Mouse (Mus musculus) hindbrain, postnatal 0 days (tissue): Measurements from ENCODE around the gene Ubb. TPM values are rescaled to one million over a fixed set of nuclear protein-coding genes. Genes with fewer than 3 reads are reported as not detected.

ENCODE experiments used
- ATAC-seq: fragments of 200-750 bp; cut with Nextera tagmentation; 2 replicates; pipeline ENCODE4 v1.8.0; 2017; ENCODE audit warnings: mild to moderate bottlenecking, moderate TSS enrichment, moderate library complexity
- DNase-seq: peaks from one replicate; pipeline ENCODE4 v3.0.0-alpha.2; 2015; ENCODE audit warnings: low spot score
- H3K27ac ChIP-seq: fragments of 300-500 bp; sonication (generic); 2 replicates; pipeline ENCODE4 v1.5.1; 2014; ENCODE audit warnings: mild to moderate bottlenecking
- H3K27me3 ChIP-seq: fragments of 300-500 bp; sonication (generic); 2 replicates; pipeline ENCODE4 v1.6.1; 2014; ENCODE audit warnings: low read length, mixed read lengths; ENCODE audit not compliant: insufficient read depth
- H3K36me3 ChIP-seq: fragments of 300-500 bp; sonication (generic); 2 replicates; pipeline ENCODE4 v1.6.1; 2014; ENCODE audit warnings: low read length, mixed read lengths; ENCODE audit not compliant: insufficient read depth
- H3K4me1 ChIP-seq: fragments of 300-500 bp; sonication (generic); 2 replicates; pipeline ENCODE4 v1.6.1; 2014; ENCODE audit warnings: antibody characterized with exemption, low read length, mixed read lengths; ENCODE audit not compliant: insufficient read depth
- H3K4me2 ChIP-seq: fragments of 300-500 bp; sonication (generic); 2 replicates; pipeline ENCODE4 v1.6.1; 2014; ENCODE audit warnings: low read depth, mild to moderate bottlenecking, low read length, moderate library complexity, mixed read lengths
- H3K4me3 ChIP-seq: fragments of 300-500 bp; sonication (generic); 2 replicates; pipeline ENCODE4 v1.5.1; 2014; ENCODE audit warnings: low read length
- H3K9ac ChIP-seq: fragments of 300-500 bp; sonication (generic); replicated peaks from 2 replicates; pipeline ENCODE4 v1.6.1; 2014; ENCODE audit warnings: mild to moderate bottlenecking, low read length, moderate library complexity, mixed read lengths
- H3K9me3 ChIP-seq: fragments of 300-500 bp; sonication (generic); 2 replicates; pipeline ENCODE4 v1.6.1; 2016; ENCODE audit warnings: low read length, mixed read lengths
- CTCF ChIP-seq: IDR thresholded peaks from 2 replicates; pipeline ENCODE4 v1.5.1; 2016; ENCODE audit warnings: antibody characterized with exemption, control low read depth, low read depth
- WGBS: fragments of 180-500 bp; shearing (Covaris S2); extraction: QIAGEN DNeasy Blood & Tissue Kit; methylation state at CpG from one replicate; pipeline ENCODE4 v1.1.7; 2014; 5-methylcytosine and 5-hydroxymethylcytosine counted together
- polyA plus RNA-seq: library from polyadenylated mRNA; unstranded; fragments of >200 nt; fragmentation: Nextera tagmentation; extraction: Ambion mirVana; gene quantifications from 2 replicates; pipeline ENCODE4 v1.2.1, GENCODE M21; 2015
- total RNA-seq: library from RNA; depleted of rRNA; stranded (reverse); fragments of >200 nt; gene quantifications from 2 replicates; pipeline ENCODE4 v1.2.3, GENCODE M21; 2014; rRNA removed

The Ubb gene
- total and polyA plus RNA-seq, 2 experiments from 2014 or later, result 1,633 to 4,277 TPM

DNA sequence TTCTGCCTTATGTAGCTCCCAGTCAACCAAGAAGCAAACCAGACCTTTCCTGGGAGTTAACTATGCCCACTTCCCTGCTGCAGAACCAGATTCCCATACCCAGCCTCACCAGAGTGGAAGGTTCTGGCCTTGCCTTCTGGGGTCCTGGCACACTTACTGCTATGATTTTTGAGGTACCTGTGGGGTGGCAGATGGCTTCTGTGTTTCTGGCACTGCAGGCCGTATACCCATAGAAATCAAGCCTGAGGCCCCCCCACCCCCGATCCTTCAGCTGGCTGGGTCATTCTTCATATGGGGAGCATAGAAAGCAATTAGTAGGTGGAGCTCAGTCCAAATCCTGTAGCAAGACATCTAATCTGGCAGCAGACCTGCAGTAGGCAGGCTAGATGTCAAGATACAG lies 40.1 kb downstream of the Ubb start:
- Histone ChIP-seq H3K36me3 (peaks cover 5% of the 10 kb centered on the region), H3K9ac (no peak overlapping the region), H3K4me1 (no peaks in the 10 kb centered on the region), H3K9me3 (no peaks in the 10 kb centered on the region), H3K27me3 (no peaks in the 10 kb centered on the region), H3K4me2 (no peak overlapping the region), H3K27ac (no peak overlapping the region), H3K4me3 (no peak overlapping the region)
- WGBS, result 78% methylated on average over 2 of the region's 2 CpGs
- no peak for ATAC-seq
- no peak for DNase-seq
- no peak for TF ChIP-seq CTCF

DNA sequence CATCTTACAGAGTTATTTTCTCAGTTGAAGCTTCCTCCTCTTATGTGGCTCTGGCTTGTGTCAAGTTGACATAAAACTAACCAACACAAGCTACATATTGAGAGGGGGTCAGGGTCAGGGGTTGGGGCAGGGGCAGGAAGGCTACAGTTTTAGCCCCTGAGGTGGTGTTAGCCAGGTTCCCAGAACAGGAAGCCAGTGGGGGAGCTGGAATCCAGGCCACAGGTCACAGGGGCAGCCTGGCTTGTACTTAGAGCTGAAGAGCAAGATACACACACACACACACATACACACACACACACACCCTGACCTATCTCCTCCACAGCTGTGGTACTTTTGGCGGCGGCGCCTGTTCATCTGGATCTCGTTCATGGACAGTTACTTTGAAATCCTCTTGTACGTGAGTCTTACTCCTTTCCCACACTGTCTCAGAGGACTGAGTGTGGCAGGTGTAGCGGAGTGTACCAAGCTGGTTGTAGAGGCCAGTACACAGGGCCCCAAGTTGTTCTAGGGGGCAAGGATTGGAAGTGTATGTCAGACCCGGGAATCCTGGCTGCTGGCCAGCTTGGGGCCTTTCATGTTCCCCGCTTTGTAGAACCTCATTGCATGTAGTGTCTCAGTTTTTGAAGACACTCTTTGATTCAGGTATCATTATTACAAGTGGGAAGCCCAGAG lies 41.1 kb downstream of the Ubb start:
- 72% methylated on average over 8 of the region's 8 CpGs for WGBS
- no peak overlapping the region for H3K4me3 ChIP-seq
- ATAC-seq (no peak), DNase-seq (no peak)
- H3K9me3 ChIP-seq, result no peaks in the 10 kb centered on the region
- H3K36me3 ChIP-seq, result peaks cover 5% of the 10 kb centered on the region
- no peak overlapping the region for H3K4me2 ChIP-seq
- H3K27ac ChIP-seq, result no peak overlapping the region
- no peak overlapping the region for H3K9ac ChIP-seq
- H3K27me3 ChIP-seq, result no peaks in the 10 kb centered on the region
- no peak for TF ChIP-seq CTCF
- H3K4me1 ChIP-seq, result no peaks in the 10 kb centered on the region

DNA sequence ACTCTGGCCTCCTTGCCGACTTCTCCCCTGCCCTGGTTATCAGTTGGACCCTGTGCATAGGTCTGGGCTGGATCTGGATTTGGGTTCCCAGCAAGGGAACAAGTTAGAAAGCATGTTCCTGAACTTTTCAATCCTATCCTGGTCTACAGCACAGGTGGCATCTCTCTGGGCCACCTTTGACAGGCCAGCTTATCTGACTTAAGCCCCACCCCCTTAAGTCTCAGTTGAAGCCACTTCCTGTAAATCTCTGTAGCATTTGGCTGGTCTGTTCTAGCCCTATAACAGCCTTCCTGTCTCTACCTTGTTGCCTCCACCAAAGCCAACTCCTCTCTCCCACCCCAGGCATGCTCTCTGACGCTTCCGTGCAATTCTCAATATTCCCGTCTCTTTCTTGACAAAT lies 47.6 kb downstream of the Ubb start:
- no peak for ATAC-seq
- Histone ChIP-seq H3K27me3 (no peaks in the 10 kb centered on the region), H3K4me2 (no peak overlapping the region), H3K4me3 (no peak overlapping the region), H3K36me3 (peaks cover 5% of the 10 kb centered on the region), H3K4me1 (0 out of 2 replicates have a peak, but pooled peaks cover 4% of the 10 kb centered on the region), H3K27ac (no peak overlapping the region), H3K9ac (no peak overlapping the region), H3K9me3 (no peaks in the 10 kb centered on the region)
- DNase-seq, result no peak
- TF ChIP-seq CTCF, result no peak
- 88% methylated on average over 4 of the region's 4 CpGs for WGBS

DNA sequence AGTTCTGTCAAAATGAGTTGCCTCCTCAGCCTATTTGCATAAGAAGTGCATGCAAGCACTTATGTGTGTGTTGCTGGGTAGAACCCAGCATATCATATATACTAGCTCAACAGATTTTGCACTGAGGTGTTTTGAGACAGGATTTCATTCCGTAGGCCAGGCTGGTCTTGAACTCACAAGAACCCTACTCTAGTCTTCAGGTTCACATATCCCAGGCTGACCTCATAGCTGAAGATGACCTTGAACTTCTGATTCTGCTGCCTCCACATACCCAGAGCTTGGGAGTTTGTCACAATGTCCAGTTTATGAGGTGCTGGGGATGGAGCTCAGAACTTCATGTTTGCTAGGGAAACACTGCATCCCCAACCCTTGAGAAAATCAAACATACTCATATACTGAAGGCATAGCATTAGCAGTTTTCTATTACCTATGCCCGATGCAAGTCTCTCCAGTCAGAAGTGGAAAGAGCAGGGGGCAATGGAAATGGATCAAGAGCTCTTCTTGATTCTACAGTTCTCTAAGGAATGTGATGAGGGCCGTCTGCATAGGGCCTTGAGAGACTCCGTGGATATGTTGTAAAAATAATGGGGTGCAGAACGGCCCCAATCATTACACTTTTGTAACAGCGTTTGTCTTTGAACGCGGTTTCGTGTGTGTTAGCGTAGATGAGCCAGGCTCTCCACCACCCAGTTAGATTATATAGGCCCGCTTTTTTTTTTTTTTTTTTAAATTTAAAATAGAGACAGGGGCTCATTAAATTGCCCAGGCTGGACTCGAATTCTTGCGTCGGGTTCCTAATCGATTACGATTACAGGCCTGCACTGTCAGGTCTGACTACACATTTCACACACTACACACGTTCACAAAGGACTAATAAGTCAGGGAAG lies 51.0 kb downstream of the Ubb start:
- peak overlapping the region; percentile 54 for H3K4me2 ChIP-seq
- TF ChIP-seq CTCF, result no peak
- 11% methylated on average over 17 of the region's 17 CpGs for WGBS
- H3K36me3 ChIP-seq, result peaks cover 21% of the 10 kb centered on the region
- H3K9ac ChIP-seq, result peak overlapping the region; percentile 93
- ATAC-seq (no peak), DNase-seq (no peak)
- peak overlapping the region; percentile 96 for H3K27ac ChIP-seq
- H3K9me3 ChIP-seq, result no peaks in the 10 kb centered on the region
- H3K27me3 ChIP-seq, result no peaks in the 10 kb centered on the region
- peaks cover 24% of the 10 kb centered on the region for H3K4me1 ChIP-seq
- peak overlapping the region; percentile 85 for H3K4me3 ChIP-seq

Other genes starting within 250 kb of the Ubb start
- gene Pigl, start 92.7 kb upstream of the Ubb start, total RNA-seq, result 5.9 and 6.7 TPM in 2 replicates
- gene Pigl, start 92.7 kb upstream of the Ubb start, polyA plus RNA-seq, result 6.6 and 6.9 TPM in 2 replicates
- gene Ncor1, start 92.6 kb upstream of the Ubb start, total RNA-seq, result 137 and 159 TPM in 2 replicates
- 143 and 148 TPM in 2 replicates for gene Ncor1, start 92.6 kb upstream of the Ubb start, polyA plus RNA-seq
- 57.9 and 64.1 TPM in 2 replicates for gene Cenpv, start 11.9 kb upstream of the Ubb start, total RNA-seq
- 32.8 and 37.6 TPM in 2 replicates for gene Cenpv, start 11.9 kb upstream of the Ubb start, polyA plus RNA-seq
- gene Trpv2, start 23.3 kb downstream of the Ubb start, total RNA-seq, result 46.2 and 51.0 TPM in 2 replicates
- 24.4 and 24.9 TPM in 2 replicates for gene Trpv2, start 23.3 kb downstream of the Ubb start, polyA plus RNA-seq
- gene Lrrc75a, start 97.4 kb downstream of the Ubb start, total RNA-seq, result 26.0 and 29.7 TPM in 2 replicates
- 6.4 and 6.9 TPM in 2 replicates for gene Lrrc75a, start 97.4 kb downstream of the Ubb start, polyA plus RNA-seq
- gene Mmgt2, start 97.5 kb downstream of the Ubb start, total RNA-seq, result 15.6 and 43.9 TPM in 2 replicates
- 22.6 and 28.1 TPM in 2 replicates for gene Mmgt2, start 97.5 kb downstream of the Ubb start, polyA plus RNA-seq
- gene Zfp287, start 180.7 kb downstream of the Ubb start, total RNA-seq, result 11.1 and 16.2 TPM in 2 replicates
- 12.0 and 12.8 TPM in 2 replicates for gene Zfp287, start 180.7 kb downstream of the Ubb start, polyA plus RNA-seq
- gene Gm10428, start 201.9 kb downstream of the Ubb start, total RNA-seq, result not detected in 2 replicates
- not detected in 2 replicates for gene Gm10428, start 201.9 kb downstream of the Ubb start, polyA plus RNA-seq
- 13.7 and 18.3 TPM in 2 replicates for gene Zfp286, start 238.3 kb downstream of the Ubb start, total RNA-seq
- 14.8 and 17.8 TPM in 2 replicates for gene Zfp286, start 238.3 kb downstream of the Ubb start, polyA plus RNA-seq